Mouse (Mus musculus) spleen, adult 2 months (tissue): ENCODE data around the gene Anp32a.

ENCODE experiments used
- CTCF ChIP-seq: fragments of 200-500 bp; IDR thresholded peaks from 2 replicates; pipeline ENCODE4 v1.5.1; 2011; ENCODE audit warnings: mild to moderate bottlenecking, inconsistent platforms; ENCODE audit not compliant: insufficient read depth, insufficient read length, insufficient replicate concordance; ENCODE audit errors: extremely low read depth
- POLR2A ChIP-seq: fragments of 200-500 bp; IDR thresholded peaks from 2 replicates; pipeline ENCODE4 v1.6.1; 2011; ENCODE audit warnings: low read depth, low read length, inconsistent platforms

DNA sequence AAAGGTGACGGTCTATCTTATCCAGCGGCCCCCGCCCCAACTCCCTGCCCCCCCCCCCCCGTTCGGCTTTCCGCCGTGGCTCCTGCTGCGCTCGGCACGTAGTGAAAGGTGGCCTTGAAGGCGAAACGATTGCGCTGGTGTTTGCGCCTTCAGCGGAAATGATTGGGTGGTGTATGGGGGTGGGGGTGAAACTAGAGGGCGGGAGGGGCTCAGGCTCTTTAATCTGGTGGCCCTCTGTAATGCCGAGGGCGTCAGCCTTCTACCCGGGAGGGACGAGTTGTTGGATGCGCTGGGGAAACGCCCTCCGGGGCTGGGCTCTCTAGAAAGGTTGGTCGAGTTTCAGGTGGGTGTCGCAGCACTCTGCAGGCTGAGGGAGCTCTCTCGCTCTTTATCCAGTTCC is 3.5 kb downstream of the Anp32a start:
- TF ChIP-seq CTCF (no peak), POLR2A (peak; percentile 23; the same call in 1 of the 2 replicates)
